Mouse (Mus musculus): ENCODE measurements around the gene Colec11.

DNA sequence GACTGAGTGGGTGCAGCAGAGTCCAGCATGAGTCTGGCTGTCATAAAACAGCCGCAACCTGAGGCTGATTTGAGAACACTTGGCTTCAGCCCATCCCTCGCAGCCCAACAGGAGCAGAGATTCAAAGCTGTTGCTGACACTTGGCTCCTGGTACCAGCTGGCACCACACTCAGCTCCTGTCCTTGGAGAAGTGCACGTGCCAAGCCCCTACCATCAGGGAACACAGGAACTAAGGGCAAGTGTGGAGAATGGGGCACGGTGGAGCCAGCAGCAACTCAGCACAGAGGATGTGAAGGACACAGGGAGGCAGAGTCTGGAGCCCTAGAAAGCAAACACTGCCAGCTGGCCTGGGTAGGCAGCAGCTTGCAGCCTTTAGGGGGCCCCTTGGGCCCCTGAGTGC, 20.9 kb downstream of the Colec11 start:
- TF ChIP-seq POLR2A (IDR thresholded peaks at IDR 0.05; ENCODE audit: insufficient read depth, low read depth, low read length): no peak
- TF ChIP-seq CTCF (IDR thresholded peaks at IDR 0.05; ENCODE audit: insufficient read depth, low read depth, low read length): no peak
